Mouse (Mus musculus) olfactory bulb, adult 2 months (tissue): ENCODE data around the gene Trim37. TPM values are rescaled to one million over a fixed set of nuclear protein-coding genes. Genes with fewer than 3 reads are reported as not detected.

Experiments used
- H3K27ac ChIP-seq: fragments of 200-500 bp; 2 replicates; pipeline ENCODE4 v1.5.1; 2012; ENCODE audit warnings: low read depth, low read length; ENCODE audit not compliant: insufficient read depth
- H3K4me1 ChIP-seq: fragments of 200-500 bp; 2 replicates; pipeline ENCODE4 v1.6.1; 2012; ENCODE audit warnings: low read length; ENCODE audit not compliant: control insufficient read depth, insufficient read depth
- H3K4me3 ChIP-seq: fragments of 200-500 bp; 2 replicates; pipeline ENCODE4 v1.5.1; 2012; ENCODE audit warnings: mild to moderate bottlenecking, low read depth, low read length, moderate library complexity; ENCODE audit not compliant: insufficient read depth
- CTCF ChIP-seq: fragments of 200-500 bp; IDR thresholded peaks from 2 replicates; pipeline ENCODE4 v1.5.1; 2012; ENCODE audit warnings: low read depth, mild to moderate bottlenecking, low read length, moderate library complexity; ENCODE audit not compliant: insufficient read depth
- POLR2A ChIP-seq: fragments of 200-500 bp; IDR thresholded peaks from 2 replicates; pipeline ENCODE4 v1.6.1; 2012; ENCODE audit warnings: mild to moderate bottlenecking, low read depth, low read length, moderate library complexity; ENCODE audit not compliant: insufficient read depth
- WGBS: fragments of 180-500 bp; shearing (Covaris S2); methylation state at CpG from one replicate; pipeline ENCODE4 v1.1.7; 2018; 5-methylcytosine and 5-hydroxymethylcytosine counted together
- polyA plus RNA-seq: library from polyadenylated mRNA; stranded (reverse); fragments of >200 nt; gene quantifications from 2 replicates; pipeline ENCODE4 v1.2.4, GENCODE M21; 2012; ENCODE audit warnings: low replicate concordance; ENCODE audit not compliant: missing spikeins, insufficient read depth, insufficient read length

Trim37 gene
- 151 TPM in 1 of 2 replicates, not detected in the other for polyA plus RNA-seq

DNA sequence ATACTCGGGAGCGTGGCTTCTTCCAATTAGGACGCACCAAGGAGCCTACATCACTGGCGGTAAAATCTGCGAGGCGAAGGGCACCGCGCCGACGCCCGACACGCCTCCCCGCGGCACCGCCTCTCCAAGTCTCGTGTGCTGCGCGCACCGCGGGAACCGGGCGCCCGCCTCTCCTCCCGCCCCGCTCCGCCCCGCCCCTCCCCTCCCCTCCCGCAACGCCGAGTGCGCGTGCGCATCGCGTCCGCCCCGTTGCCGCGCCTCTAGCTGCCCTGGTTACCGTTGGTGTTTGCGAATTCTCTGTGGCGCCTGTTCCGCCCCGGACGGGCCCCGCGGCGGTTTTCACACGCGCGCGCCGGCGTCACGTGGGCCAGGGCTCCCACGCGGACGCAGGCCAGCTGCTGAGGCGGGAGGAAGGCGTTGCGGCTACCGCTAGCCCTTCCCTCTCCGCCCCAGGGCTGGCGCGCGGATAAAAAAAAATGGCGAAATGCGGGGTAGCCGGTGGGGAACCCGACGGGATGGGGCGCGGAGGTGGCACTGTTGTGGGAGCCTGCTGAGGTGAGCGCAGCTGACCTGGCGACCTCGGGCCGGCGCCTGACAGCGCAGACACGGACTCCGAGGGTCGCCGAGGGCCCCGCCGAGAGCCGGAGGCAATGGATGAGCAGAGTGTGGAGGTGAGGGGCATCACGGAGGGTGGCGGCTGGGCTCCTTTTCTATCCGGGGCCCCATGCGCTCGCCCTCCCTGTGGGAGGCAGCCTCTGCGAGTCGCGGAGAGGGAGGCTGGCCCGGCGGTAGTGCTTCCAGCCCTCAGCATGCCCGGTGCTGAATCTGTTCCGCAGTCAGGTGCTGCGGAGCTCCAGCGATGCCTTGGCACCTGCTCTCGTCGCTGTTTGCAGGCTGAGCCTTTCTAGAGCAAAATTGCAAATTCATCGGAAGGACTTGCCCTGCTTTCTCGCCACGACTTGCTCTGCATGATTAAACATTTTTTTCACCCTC lies at the start of gene Trim37:
Gene Trim37, plus strand, starts transcription at position 254 of the 993 bp plus-strand sequence.
- under 1% methylated on average over 103 of the region's 105 CpGs for WGBS
- Histone ChIP-seq H3K4me1 (peaks cover 5% of the 10 kb centered on the region; the same call in 1 of the 2 replicates), H3K4me3 (peak within 1 kb of the TSS; percentile 94), H3K27ac (peak within 1 kb of the TSS; percentile 69)
- TF ChIP-seq CTCF (no peak), POLR2A (peak; percentile 73)

DNA sequence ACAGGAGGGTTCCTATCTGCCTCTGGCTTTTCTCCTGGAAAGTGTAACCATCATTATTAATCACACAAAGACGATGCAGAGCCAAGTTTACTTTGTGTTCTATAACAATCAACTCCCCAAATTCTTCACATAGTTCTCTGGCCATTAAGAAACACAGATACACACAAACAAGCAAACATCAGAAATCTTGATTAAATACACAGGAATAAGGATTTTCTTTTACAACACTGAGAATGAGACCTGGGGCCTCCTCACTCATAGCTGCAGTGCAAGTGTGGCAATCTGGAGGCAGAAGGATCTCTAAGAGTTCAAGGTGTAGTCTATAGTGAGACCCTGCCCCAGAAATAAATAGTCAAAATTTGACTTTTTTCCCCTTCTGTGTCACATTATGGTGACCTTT lies 43.2 kb upstream of the Trim37 start:
- Histone ChIP-seq H3K4me3 (no peak overlapping the region), H3K4me1 (peaks cover 18% of the 10 kb centered on the region), H3K27ac (no peak overlapping the region)
- WGBS: 61% methylated on average over 1 of the region's 1 CpGs
- TF ChIP-seq CTCF: no peak
- no peak for TF ChIP-seq POLR2A

- H3K4me1 ChIP-seq: peaks cover 13% of the 10 kb centered on the region
- H3K4me3 ChIP-seq: peak overlapping the region; percentile 88; the same call in 1 of the 2 replicates
- 87% methylated on average over 13 of the region's 13 CpGs for WGBS
- H3K27ac ChIP-seq: no peak overlapping the region
- TF ChIP-seq POLR2A (no peak), CTCF (no peak)
Measured at GRCm38 (mm10) chr11:87085461-87085860, 41.4 kb upstream of the Trim37 start.

GRCm38 (mm10) chr11:87086290-87086984 lies 40.4 kb upstream of the Trim37 start, which contains the start of gene Smg8:
Smg8 (minus strand) TSS chr11:87086774.
- peak within 1 kb of the TSS; percentile 23; the same call in 1 of the 2 replicates for H3K27ac ChIP-seq
- H3K4me3 ChIP-seq: peak within 1 kb of the TSS; percentile 88
- peak; percentile 68 for TF ChIP-seq POLR2A
- no peak for TF ChIP-seq CTCF
- peaks cover 13% of the 10 kb centered on the region for H3K4me1 ChIP-seq
- WGBS: 1% methylated on average over 43 of the region's 43 CpGs

GRCm38 (mm10) chr11:87087142-87087541 lies 39.7 kb upstream of the Trim37 start:
- WGBS: 41% methylated on average over 2 of the region's 2 CpGs
- peaks cover 13% of the 10 kb centered on the region for H3K4me1 ChIP-seq
- no peak overlapping the region for H3K4me3 ChIP-seq
- TF ChIP-seq POLR2A (no peak), CTCF (no peak)
- no peak overlapping the region for H3K27ac ChIP-seq

- no peak for TF ChIP-seq CTCF
- no peak for TF ChIP-seq POLR2A
- under 1% methylated on average over 14 of the region's 14 CpGs for WGBS
Measured at GRCm38 (mm10) chr11:87108409-87108754, 18.5 kb upstream of the Trim37 start, which contains the start of gene Prr11. Prr11 (minus strand) TSS chr11:87108708.

GRCm38 (mm10) chr11:87108755-87109518 lies 17.9 kb upstream of the Trim37 start, which contains the start of gene Ska2:
Ska2 (plus strand) TSS chr11:87109234.
- 0 out of 2 replicates have a peak, but pooled peaks have one; percentile 9 for TF ChIP-seq POLR2A
- TF ChIP-seq CTCF: no peak
- WGBS: under 1% methylated on average over 40 of the region's 40 CpGs
- H3K27ac ChIP-seq: peak within 1 kb of the TSS; percentile 65
- H3K4me3 ChIP-seq: peak within 1 kb of the TSS; percentile 88
- H3K4me1 ChIP-seq: no peaks in the 10 kb centered on the region

More at GRCm38 (mm10) chr11:87108409-87108754, 18.5 kb upstream of the Trim37 start, which contains the start of gene Prr11:
- Histone ChIP-seq H3K4me1 (no peaks in the 10 kb centered on the region), H3K4me3 (peak within 1 kb of the TSS; percentile 88), H3K27ac (peak within 1 kb of the TSS; percentile 65)
